Mouse (Mus musculus) c-Kit-positive CD71-negative TER-119-negative erythroid progenitor cells, embryonic 14.5 days (primary cell): ENCODE data around the gene Nt5c3b.

Source experiments
- DNase-seq: peaks from one replicate; pipeline ENCODE4 v3.0.0-alpha.2; 2013; ENCODE audit warnings: low read depth

The Nt5c3b gene

DNA sequence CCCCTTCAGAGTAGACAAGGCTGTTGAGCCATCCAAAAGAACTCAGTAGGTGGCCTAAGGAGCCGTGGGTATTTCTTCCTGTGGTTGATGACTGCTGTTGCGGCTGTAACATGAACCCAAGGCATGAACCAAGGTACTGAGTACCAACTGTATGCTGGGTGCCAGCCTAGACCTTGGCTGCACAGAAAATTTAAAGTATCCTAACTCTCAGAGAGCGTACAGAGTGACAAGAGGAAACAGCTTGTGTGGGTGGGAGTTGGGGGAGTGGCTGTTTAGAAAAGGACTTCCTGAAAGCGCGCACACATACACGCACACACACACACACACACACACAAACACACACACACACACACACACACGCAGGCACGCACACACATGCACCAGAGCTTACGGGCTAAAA, 42.3 kb downstream of the Nt5c3b start:
- no peak for DNase-seq

DNA sequence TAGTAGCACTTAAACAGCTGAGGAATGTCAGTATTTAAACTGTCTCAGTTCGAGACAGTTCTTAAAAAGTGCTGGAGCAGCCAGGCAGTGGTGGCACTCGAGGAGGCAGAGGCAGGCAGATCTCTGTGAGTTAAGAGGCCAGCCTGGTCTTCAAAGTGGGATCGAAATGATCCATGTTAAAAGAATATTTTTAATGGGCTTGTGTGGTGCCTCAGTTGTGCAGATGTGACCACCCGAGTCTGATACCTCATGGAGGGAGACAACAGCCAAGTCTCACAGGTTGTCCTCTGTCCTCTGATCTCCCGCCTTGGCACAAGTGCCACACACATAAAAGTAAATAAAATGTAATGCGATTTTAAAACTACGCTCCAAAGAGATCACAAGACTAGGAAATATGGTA, 43.1 kb downstream of the Nt5c3b start:
- DNase-seq, result no peak

DNA sequence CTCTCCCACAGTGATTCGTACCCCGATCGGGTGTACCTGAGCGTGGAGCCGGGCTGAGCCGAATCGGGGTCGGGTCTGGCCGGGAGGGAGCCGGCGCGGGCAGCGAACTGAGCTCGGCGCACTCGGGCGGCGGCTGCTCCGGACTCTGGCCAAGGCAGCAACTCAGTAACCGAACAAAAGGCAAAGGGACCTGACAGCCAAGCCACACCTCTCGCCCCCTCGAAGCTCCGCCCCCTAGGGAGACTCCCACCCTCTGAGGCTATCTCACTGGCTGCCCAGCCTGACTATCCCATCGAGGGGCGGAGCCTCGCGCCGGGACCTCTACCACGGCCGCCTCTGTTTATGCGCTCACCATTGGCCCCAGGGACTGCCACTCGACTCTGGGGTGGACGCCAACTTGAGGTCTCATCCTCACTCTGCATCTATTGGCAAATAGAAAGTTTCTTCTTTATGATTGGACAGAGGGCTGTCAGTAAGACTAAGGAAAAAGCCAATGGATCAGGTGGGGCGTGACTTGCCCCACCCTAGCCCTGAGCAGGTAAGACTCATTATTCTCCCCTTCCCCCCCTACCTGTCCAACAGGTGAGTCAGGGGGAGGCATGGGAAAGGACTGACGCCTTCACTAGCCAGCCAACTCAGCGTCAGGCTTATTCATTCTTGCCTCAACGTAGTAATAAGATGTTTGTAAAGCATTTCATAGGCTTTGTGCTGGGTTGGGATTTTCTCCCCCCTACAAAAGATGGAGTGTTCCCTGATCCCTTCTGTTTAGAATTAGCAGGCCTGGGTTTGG, 43.8 kb downstream of the Nt5c3b start, which contains the start of gene Jup:
Gene Jup, minus strand, starts transcription at position 164 of the 790 bp plus-strand sequence.
- peak; percentile 98 for DNase-seq

DNA sequence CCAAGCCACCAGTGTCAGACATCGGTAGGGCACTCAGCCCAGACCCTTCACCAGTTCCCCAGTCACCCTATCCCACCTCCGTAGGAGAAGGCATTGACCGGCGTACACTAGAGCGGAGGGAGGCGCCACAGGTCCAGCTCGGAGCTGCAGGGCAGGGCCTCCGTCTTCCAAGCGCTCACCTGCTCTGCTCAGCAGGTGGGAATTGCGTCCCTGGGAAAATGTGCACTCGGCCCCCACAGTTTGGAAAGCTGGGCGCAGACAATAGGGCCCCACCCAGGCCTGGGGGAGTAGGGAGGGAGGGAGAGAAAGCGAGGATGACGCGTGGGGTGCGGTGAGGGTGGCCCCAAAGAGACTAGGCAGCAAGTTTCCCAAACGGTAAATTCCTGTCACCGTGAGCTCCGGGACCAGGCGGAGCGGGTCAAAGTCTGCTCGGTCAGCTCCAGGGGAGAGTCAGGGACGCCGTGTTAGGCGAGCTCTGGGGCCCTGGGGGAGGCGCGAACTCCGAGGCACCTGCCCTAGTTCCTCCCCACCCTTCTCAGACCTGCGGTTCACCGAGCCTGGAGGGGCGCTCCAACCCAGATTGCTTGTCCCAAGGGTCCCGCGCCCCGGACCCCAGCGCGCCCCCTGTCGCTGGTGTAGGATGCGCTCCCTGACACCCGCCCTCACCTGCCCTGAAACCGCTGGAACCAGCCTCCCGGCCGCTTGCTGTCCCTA, 44.6 kb downstream of the Nt5c3b start:
- DNase-seq, result no peak

- no peak for DNase-seq
Observed at GRCm38 (mm10) chr11:100395861-100396631, 45.6 kb downstream of the Nt5c3b start.

DNA sequence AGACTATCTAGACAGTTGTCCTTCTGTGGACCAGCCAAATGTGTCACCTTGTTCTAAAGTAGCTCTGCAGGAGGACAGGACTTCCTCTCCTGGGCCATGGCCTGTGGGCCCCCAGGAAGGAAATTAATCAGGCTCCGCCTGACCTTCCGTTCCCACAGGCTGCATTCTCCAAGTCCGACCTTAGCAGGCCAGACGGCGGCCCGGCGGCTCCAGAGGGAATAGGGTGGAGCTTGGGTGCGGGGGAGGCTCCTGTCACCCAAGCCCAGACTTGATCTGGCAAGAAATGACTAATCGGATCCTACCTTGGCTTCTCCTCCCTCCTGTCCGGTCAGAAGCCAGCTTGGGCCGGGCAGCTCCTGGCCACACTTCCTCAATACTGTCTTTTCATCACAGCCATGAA, 46.4 kb downstream of the Nt5c3b start:
- DNase-seq, result no peak

DNA sequence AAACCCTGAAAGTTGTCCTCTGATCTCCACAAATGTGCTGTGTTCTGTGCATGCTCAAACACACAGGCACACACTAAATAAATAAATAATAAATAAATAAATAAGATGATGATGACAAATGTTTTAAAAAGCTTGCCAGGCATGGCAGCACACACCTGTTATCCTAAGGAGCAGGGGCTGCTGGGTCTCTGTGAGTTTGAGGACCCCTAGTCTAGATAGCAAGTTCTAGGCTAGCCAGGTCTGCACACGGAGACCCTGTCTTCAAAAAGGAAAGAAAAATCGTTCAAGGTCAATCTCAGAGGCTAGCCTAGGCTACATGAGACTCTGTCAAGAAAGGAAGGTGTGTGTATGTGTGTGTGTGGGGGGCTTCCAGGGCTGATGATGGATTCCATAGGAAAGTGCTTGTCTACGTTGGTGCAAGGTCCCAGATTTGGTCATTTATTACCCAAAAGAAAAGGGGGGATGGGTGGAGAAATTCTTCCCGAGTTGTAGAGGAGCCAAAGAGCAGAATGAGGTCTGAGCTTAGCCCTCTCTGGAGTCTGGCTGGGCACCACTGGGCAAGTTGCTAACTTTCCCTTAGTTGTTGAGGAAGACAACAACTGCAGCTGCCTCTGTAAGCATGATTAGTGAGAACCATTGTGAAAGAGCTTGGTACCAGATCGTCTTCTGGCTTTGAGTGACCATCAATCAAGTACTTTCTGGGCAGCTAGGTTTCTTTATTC, 47.1 kb downstream of the Nt5c3b start:
- no peak for DNase-seq

GRCm38 (mm10) chr11:100393733-100394132, 47.9 kb downstream of the Nt5c3b start:
- DNase-seq, result no peak

- DNase-seq, result no peak
Observed at GRCm38 (mm10) chr11:100392958-100393357, 48.6 kb downstream of the Nt5c3b start.

DNA sequence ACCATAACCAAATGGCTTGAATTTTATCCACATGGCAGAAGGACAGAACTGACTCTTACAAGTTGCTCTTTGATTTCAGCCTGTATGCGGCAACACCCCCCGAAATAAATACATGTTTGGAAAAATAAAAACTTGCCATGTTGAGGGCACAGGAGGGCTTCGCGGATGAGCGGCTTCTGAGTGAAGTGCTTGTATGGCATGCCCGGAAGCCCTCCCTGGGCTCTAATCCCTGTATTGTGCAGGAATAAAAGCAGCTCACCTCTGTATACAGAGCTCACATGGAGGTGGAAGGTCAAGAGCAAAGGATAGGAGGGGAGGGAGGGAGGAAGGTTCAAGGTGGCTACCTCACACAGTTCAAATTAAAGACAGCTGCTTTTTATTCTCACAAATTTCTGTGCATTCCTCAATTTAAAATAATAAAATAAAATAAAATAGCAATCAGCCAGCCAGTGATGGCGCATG, 49.7 kb downstream of the Nt5c3b start:
- no peak for DNase-seq

- DNase-seq, result no peak
Observed at GRCm38 (mm10) chr11:100391081-100391883, 50.3 kb downstream of the Nt5c3b start.

DNA sequence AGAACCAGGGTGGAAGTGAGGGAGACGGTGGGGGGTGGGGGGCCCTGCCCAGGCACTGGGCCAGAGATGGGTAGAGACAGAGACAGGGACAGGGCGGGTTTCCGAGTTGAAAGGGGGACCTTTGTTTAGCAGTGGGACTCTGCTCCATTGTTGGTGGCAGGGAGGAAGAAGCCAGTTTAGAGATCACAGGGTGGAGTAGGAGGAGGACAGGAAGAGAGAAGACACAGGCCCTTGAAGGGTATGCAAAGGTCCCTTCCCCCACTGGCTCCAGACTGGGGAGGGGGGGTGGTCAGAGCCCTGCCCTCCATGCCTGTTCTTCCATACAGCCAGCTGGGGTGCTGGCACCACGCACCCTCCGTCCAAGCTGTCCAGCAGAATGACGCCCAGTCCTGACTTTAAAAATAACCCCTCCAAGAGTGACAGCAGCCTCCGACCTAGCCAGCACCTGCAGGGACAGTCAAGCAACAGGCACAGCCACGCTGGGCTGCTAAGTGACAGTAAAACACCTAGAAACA, 51.6 kb downstream of the Nt5c3b start:
- no peak for DNase-seq

GRCm38 (mm10) chr11:100388588-100388987, 53.0 kb downstream of the Nt5c3b start:
- DNase-seq, result no peak

GRCm38 (mm10) chr11:100387589-100388375, 53.8 kb downstream of the Nt5c3b start:
- no peak for DNase-seq

DNA sequence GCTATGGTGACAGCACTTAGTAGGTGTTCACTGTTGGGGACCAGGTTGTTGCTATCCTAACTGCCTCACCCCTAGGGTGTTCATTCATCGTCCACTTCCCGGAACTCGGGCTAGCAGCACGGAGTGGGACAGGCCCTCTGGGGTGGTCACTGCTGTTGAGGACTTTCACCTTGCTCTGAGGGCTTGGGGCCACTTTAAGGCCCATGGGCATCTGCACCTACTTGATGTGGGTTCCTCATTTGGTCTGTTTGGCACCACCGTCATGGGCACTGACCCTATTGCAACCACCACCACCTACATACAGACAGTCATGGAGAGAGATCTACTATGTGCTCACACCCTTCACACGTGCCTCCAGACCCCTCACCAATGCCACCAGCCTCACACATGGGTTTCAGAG, 54.5 kb downstream of the Nt5c3b start:
- no peak for DNase-seq

- DNase-seq, result no peak
Observed at GRCm38 (mm10) chr11:100386586-100386985, 55.0 kb downstream of the Nt5c3b start.

DNA sequence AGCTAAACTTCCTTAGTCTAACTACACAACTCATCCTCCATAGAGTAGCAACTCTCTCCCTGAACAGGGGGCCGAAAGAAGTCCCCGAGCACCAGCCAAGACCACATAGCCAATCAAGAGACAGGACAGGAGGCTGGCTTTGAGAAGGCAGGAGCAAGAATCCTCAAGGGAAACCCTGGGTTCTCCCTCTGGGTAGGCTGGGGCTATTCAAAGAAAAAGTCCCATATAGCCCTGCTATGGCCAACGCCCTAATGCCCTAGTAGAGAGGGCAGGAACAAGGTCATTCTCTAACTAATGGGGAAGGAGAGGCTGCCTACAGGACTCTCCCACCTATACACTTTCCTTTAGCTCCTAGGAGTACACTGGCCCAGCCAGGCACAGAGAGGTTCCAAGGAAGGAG, 56.6 kb downstream of the Nt5c3b start:
- no peak for DNase-seq

- no peak for DNase-seq
Observed at GRCm38 (mm10) chr11:100382682-100383081, 58.9 kb downstream of the Nt5c3b start.

DNA sequence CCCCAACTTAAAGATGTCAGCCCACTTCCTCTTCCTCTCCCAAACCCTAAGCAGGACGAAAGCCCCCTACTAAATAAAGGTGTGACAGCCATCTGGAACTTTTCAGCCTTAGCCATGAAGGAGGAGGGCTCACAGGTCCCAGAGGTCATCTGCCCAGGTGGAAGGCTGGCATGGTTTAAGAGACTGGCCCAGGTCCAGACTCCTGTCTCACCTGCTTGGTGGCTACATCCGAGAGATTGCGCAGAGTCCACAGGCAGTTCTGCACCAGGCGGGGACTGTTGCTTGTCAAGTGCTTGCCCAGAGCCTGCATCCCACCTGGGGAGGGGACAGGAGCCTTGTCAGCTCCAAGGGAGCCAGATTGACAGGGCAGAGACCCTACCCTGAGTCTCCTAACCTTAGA, 62.3 kb downstream of the Nt5c3b start:
- no peak for DNase-seq

- no peak for DNase-seq
Observed at GRCm38 (mm10) chr11:100378446-100378845, 63.2 kb downstream of the Nt5c3b start.
